Mouse (Mus musculus): ENCODE data around the gene Pcca.

- TF ChIP-seq GATA1 (IDR thresholded peaks at IDR 0.05; ENCODE audit: borderline replicate concordance, low read length) = no peak
- TF ChIP-seq FLI1 (IDR thresholded peaks at IDR 0.05; ENCODE audit: low read length) = no peak
These were observed 250.6 kb downstream of the Pcca start for GRCm38 (mm10) chr14:122784701-122785100.
